Mouse (Mus musculus): ENCODE results near the gene Ddb2.

Ddb2 gene

DNA sequence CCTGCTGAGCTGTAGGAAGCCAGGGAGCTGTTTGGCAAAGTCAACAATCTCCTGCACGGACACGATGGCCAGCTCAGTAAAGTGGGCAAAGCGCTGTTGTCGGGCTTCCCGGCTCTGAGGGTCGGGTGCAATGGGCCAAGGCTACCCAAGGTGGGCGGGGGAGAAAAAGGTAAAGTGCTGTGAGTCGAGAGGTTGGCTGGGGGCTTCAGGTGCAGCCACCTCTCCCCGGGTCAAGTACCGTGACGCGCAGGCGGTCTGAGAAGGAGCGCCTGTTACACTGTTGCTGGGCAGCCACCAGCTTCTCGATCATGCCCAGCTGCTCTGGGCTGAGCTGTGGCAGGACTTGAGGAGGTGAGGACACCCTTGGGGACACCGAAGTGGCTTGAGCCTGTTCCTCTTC is 46.3 kb downstream of the Ddb2 start:
- DNase-seq (ENCODE audit: low spot score in 2 of 2): no peak

GRCm38 (mm10) chr2:91187431-91187830 is 49.4 kb downstream of the Ddb2 start:
- no peak for DNase-seq (ENCODE audit: low spot score in 2 of 2)

- no peak for DNase-seq (ENCODE audit: low spot score in 2 of 2)
These were observed 50.6 kb downstream of the Ddb2 start for GRCm38 (mm10) chr2:91186208-91186607.

DNA sequence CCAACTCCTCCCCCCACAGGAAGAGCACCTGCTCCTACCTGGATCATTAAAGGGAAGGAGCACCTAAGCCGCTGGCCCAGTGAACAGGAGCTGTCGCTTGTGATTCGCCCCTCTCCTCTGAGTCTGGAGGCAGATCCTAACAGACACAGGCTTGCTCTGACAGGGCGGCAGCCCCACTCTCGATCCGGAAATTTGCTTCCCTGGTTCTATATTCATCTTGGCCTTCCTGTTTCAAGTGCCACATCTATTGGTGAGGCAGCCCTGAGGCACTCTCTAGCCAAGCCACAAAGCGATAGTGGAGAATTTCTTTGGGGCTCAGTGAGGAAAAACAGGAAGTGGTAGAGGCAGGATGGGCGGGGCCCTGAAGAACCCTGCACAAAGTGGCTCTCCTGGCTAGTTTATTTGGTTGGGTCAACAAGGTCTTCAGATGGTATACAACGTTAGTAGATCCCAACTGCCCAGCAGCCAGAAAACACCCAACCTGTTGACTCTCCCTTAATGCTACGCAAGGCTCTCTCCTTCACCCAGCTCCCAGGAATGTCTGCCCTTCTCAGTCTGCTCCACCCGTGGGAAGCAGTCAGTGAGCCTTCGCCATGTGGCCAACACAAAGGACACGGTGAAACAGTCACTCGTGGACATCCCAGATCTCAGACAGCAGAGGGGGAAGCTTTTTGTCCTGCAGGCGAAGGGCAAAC is 52.9 kb downstream of the Ddb2 start, which contains the start of gene Madd:
TSS of gene Madd (minus strand) at position 127 of the 695 bp plus-strand sequence.
- peak; percentile 85 to 89 for DNase-seq (ENCODE audit: low spot score in 2 of 2)

- peak; percentile 99 for DNase-seq (ENCODE audit: low spot score in 2 of 2)
These were observed 53.7 kb downstream of the Ddb2 start for GRCm38 (mm10) chr2:91183148-91183513.

GRCm38 (mm10) chr2:91182405-91183147 is 54.2 kb downstream of the Ddb2 start:
- peak; percentile 81 to 85 for DNase-seq (ENCODE audit: low spot score in 2 of 2)

GRCm38 (mm10) chr2:91182016-91182404 is 54.8 kb downstream of the Ddb2 start:
- peak; percentile 21 to 28 for DNase-seq (ENCODE audit: low spot score in 2 of 2)

GRCm38 (mm10) chr2:91180706-91181105 is 56.1 kb downstream of the Ddb2 start:
- DNase-seq (ENCODE audit: low spot score in 2 of 2): no peak

DNA sequence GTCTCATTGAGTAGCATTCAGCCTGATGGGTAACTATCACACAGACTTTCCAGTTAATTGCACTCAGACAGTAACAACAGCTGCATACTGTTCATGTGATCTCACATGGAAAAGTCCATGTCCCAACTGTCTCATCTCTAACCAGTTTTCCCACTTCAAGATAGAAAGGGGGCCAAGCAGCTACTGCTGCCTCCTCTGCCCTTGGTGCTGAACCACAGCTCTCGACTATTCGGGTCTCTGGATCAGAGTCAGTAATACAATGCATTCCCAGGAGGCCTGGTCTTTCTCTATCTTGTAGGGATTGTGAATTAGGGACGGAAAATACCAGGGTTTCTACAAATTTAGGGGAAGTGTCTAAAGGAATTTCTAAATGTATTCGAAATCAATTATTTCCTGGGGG is 57.0 kb downstream of the Ddb2 start:
- DNase-seq (ENCODE audit: low spot score in 2 of 2): no peak

- no peak for DNase-seq (ENCODE audit: low spot score in 2 of 2)
These were observed 60.5 kb downstream of the Ddb2 start for GRCm38 (mm10) chr2:91176234-91176633.

- DNase-seq (ENCODE audit: low spot score in 2 of 2): no peak
These were observed 61.3 kb downstream of the Ddb2 start for GRCm38 (mm10) chr2:91175490-91175889.

- no peak for DNase-seq (ENCODE audit: low spot score in 2 of 2)
These were observed 67.0 kb downstream of the Ddb2 start for GRCm38 (mm10) chr2:91169587-91170322.

DNA sequence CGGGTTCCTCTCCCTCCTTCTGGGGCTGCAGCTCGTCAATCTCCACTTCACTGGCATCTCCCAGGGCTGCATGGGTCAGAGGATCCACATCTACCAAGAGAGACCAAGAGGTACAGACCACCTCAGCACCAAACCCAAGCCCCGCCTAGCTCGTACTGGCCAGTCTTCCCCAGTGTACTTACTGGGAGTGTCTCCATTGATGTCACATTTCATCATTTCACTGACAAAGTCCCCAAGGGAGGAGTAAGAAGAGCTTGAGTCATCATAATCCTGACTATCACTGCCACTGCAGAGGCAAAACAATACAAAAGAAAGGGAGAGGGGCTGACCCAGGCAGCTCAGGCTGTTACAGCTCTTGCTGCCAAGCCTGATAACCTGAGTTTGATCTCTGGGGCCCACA is 69.2 kb downstream of the Ddb2 start:
- DNase-seq (ENCODE audit: low spot score in 2 of 2): no peak

- DNase-seq (ENCODE audit: low spot score in 2 of 2): no peak
These were observed 71.8 kb downstream of the Ddb2 start for GRCm38 (mm10) chr2:91164991-91165390.

DNA sequence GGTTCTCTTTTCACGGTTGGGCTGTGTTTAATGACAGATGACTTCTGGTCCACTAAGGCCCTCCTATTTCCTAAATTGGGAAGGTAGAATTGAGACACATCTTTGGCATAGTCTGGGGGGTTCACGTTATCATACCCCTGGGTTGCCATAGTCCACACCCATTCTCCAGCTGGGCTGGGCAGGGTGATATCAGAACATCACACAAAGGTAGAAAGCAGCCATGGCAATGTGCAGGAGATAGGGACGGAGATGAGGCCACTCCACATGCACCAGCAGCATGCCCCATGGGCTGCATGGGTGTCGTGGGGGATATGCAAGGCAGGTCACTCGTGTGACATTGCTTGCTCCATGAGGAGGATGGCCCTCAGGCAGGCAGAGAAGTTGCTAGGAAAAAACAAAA is 73.2 kb downstream of the Ddb2 start:
- no peak for DNase-seq (ENCODE audit: low spot score in 2 of 2)

DNA sequence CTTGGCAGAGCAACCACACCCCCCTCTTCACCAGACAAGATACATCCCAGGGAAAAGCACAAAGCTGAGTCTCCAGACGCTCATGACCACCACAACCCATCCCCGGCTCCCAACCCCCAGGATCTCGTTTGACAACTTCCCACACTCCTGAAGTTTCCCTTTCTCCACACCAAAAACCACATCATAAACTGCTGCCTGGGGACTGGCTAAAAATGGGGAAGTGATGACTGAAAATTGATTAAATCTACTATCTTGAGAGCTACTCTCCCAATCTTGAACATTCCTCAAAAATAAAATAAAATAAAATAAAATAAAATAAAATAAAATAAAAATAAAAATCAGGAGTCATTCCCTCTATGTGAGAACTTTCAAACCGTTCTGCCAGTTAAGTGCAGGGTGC is 73.8 kb downstream of the Ddb2 start:
- no peak for DNase-seq (ENCODE audit: low spot score in 2 of 2)
